Mouse (Mus musculus) cerebellum, adult 2 months (tissue): ENCODE measurements around the gene Cbx1.

Experiments used
- CTCF ChIP-seq: fragments of 200-500 bp; IDR thresholded peaks from 2 replicates; pipeline ENCODE4 v1.5.1; 2011; ENCODE audit warnings: low read depth, mild to moderate bottlenecking, control low read depth, low read length, moderate library complexity, borderline replicate concordance; ENCODE audit not compliant: insufficient read depth
- POLR2A ChIP-seq: fragments of 200-500 bp; IDR thresholded peaks from 2 replicates; pipeline ENCODE4 v1.6.1; 2011; ENCODE audit warnings: low read length, control low read depth, borderline replicate concordance; ENCODE audit not compliant: insufficient read depth

DNA sequence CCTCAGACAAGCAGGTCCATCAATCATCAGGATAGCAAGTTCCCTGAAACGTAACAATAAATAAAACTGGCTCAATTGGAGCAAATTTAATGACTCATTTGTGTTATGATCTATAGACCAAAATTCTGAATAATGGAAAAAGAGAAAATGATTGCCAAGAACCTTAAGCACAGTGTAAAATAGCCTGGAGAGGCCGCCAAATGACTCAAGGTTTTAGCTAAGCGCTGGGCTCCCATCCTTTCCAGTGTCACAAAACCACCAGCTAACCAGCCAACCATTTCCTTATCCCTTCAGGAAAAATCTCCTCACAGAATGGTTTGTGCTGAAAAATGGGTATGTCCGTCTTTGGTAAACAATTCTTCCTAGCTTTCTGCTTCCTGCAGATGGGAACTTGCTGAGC, 45.0 kb upstream of the Cbx1 start:
- TF ChIP-seq CTCF, result no peak
- no peak for TF ChIP-seq POLR2A
